Mouse (Mus musculus) kidney, embryonic 15.5 days (tissue): ENCODE data around the gene Unc119. TPM values are rescaled to one million over a fixed set of nuclear protein-coding genes. Genes with fewer than 3 reads are reported as not detected.
A peak's percentile ranks its signal among the peaks of the same experiment; 100 is the strongest.

Experiments used
- ATAC-seq: fragments of 200-750 bp; cut with Nextera tagmentation; replicated peaks from 2 replicates; pipeline ENCODE4 v1.8.0; 2017; ENCODE audit warnings: moderate TSS enrichment; ENCODE audit not compliant: low FRiP score
- H3K27ac ChIP-seq: fragments of 300-500 bp; sonication (generic); 2 replicates; pipeline ENCODE4 v1.5.1; 2015; ENCODE audit warnings: mild to moderate bottlenecking, inconsistent platforms
- H3K27me3 ChIP-seq: fragments of 300-500 bp; sonication (generic); 2 replicates; pipeline ENCODE4 v1.6.1; 2015; ENCODE audit warnings: inconsistent platforms
- H3K36me3 ChIP-seq: fragments of 300-500 bp; sonication (generic); 2 replicates; pipeline ENCODE4 v1.6.1; 2015; ENCODE audit warnings: inconsistent platforms
- H3K4me1 ChIP-seq: fragments of 300-500 bp; sonication (generic); 2 replicates; pipeline ENCODE4 v1.6.1; 2015; ENCODE audit warnings: inconsistent platforms
- H3K4me2 ChIP-seq: fragments of 300-500 bp; sonication (generic); 2 replicates; pipeline ENCODE4 v1.6.1; 2015; ENCODE audit warnings: moderate library complexity, mild to moderate bottlenecking, inconsistent platforms
- H3K4me3 ChIP-seq: fragments of 300-500 bp; sonication (generic); replicated peaks from 2 replicates; pipeline ENCODE4 v1.5.1; 2015; ENCODE audit warnings: mild to moderate bottlenecking, inconsistent platforms
- H3K9ac ChIP-seq: fragments of 300-500 bp; sonication (generic); 2 replicates; pipeline ENCODE4 v1.6.1; 2015; ENCODE audit warnings: mild to moderate bottlenecking, inconsistent platforms
- H3K9me3 ChIP-seq: fragments of 300-500 bp; sonication (generic); replicated peaks from 2 replicates; pipeline ENCODE4 v1.6.1; 2016; ENCODE audit warnings: inconsistent platforms
- WGBS: fragments of 180-500 bp; shearing (Covaris S2); methylation state at CpG from one replicate; pipeline ENCODE4 v1.1.7; 2015; ENCODE audit warnings: mixed read lengths; 5-methylcytosine and 5-hydroxymethylcytosine counted together
- polyA plus RNA-seq: library from polyadenylated mRNA; unstranded; fragments of >200 nt; fragmentation: Nextera tagmentation; extraction: Ambion mirVana; gene quantifications from 2 replicates; pipeline ENCODE4 v1.2.1, GENCODE M21; 2015

Gene Unc119
- polyA plus RNA-seq, 1 experiment from 2014 or later = 44.9 TPM

DNA sequence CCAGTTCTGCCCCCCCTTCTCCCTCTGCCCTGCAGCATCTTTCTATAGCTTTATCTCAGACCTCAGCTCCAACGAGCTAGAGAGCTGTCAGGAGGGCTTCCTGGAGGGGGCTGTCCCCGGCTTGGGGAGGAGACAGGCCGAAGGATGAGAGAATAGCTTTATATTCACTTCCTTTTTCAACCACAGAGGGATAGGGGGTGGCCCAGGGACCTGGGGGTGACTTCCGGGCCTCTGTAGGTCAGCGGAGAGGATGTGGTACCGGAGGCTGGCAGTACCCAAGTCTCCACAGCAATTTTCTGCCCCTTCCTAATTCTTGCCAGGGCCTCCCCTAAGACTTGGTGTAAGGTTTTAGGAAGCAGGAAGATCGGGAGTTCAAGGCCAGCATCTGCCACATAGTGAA lies 2.5 kb downstream of the Unc119 start:
- WGBS = 81% methylated on average over 7 of the region's 7 CpGs

GRCm38 (mm10) chr11:78346326-78347069 lies 3.2 kb downstream of the Unc119 start:
- peak overlapping the region; percentile 11; the same call in 1 of the 2 replicates for H3K27ac ChIP-seq
- no peak overlapping the region for H3K9ac ChIP-seq
- H3K4me2 ChIP-seq = no peak overlapping the region
- peaks cover 11% of the 10 kb centered on the region for H3K36me3 ChIP-seq
- no peaks in the 10 kb centered on the region for H3K27me3 ChIP-seq
- H3K9me3 ChIP-seq = no peaks in the 10 kb centered on the region
- no peak for ATAC-seq
- WGBS = 84% methylated on average over 6 of the region's 6 CpGs
- H3K4me3 ChIP-seq = no peak overlapping the region
- peaks cover 38% of the 10 kb centered on the region for H3K4me1 ChIP-seq

More for the DNA sequence above, 2.5 kb downstream of the Unc119 start:
- Histone ChIP-seq H3K27me3 (no peaks in the 10 kb centered on the region), H3K36me3 (peaks cover 15% of the 10 kb centered on the region), H3K9me3 (no peaks in the 10 kb centered on the region), H3K4me3 (no peak overlapping the region), H3K27ac (no peak overlapping the region), H3K9ac (0 out of 2 replicates have a peak overlapping the region, but pooled peaks have one; percentile 9), H3K4me1 (peaks cover 38% of the 10 kb centered on the region), H3K4me2 (no peak overlapping the region)
- ATAC-seq = no peak

- Histone ChIP-seq H3K27ac (no peak overlapping the region; the same call in 1 of the 2 replicates), H3K27me3 (no peaks in the 10 kb centered on the region), H3K9ac (no peak overlapping the region), H3K36me3 (peaks cover 11% of the 10 kb centered on the region), H3K9me3 (no peaks in the 10 kb centered on the region), H3K4me3 (no peak overlapping the region), H3K4me1 (peaks cover 38% of the 10 kb centered on the region), H3K4me2 (no peak overlapping the region)
- WGBS = 87% methylated on average over 10 of the region's 10 CpGs
- no peak for ATAC-seq
These were observed 3.9 kb downstream of the Unc119 start for GRCm38 (mm10) chr11:78347070-78347754.

- H3K36me3 ChIP-seq = peaks cover 11% of the 10 kb centered on the region
- no peaks in the 10 kb centered on the region for H3K27me3 ChIP-seq
- peaks cover 40% of the 10 kb centered on the region for H3K4me1 ChIP-seq
- H3K9me3 ChIP-seq = no peaks in the 10 kb centered on the region
- H3K9ac ChIP-seq = no peak overlapping the region
- no peak overlapping the region for H3K27ac ChIP-seq
- ATAC-seq = no peak
- H3K4me2 ChIP-seq = no peak overlapping the region
- 81% methylated on average over 9 of the region's 9 CpGs for WGBS
- no peak overlapping the region for H3K4me3 ChIP-seq
These were observed 4.6 kb downstream of the Unc119 start for GRCm38 (mm10) chr11:78347908-78348307.

GRCm38 (mm10) chr11:78348474-78348873 lies 5.2 kb downstream of the Unc119 start:
- Histone ChIP-seq H3K36me3 (peaks cover 11% of the 10 kb centered on the region), H3K27ac (no peak overlapping the region), H3K4me2 (no peak overlapping the region), H3K9me3 (no peaks in the 10 kb centered on the region), H3K9ac (no peak overlapping the region), H3K27me3 (no peaks in the 10 kb centered on the region), H3K4me1 (peaks cover 37% of the 10 kb centered on the region), H3K4me3 (no peak overlapping the region)
- 44% methylated on average over 7 of the region's 7 CpGs for WGBS
- no peak for ATAC-seq

GRCm38 (mm10) chr11:78349441-78350358 lies 6.4 kb downstream of the Unc119 start:
- no peak overlapping the region for H3K4me3 ChIP-seq
- 78% methylated on average over 4 of the region's 4 CpGs for WGBS
- H3K9ac ChIP-seq = no peak overlapping the region
- peaks cover 25% of the 10 kb centered on the region for H3K4me1 ChIP-seq
- no peak for ATAC-seq
- no peaks in the 10 kb centered on the region for H3K27me3 ChIP-seq
- H3K4me2 ChIP-seq = no peak overlapping the region
- H3K36me3 ChIP-seq = peaks cover 11% of the 10 kb centered on the region
- no peaks in the 10 kb centered on the region for H3K9me3 ChIP-seq
- H3K27ac ChIP-seq = 0 out of 2 replicates have a peak overlapping the region, but pooled peaks have one; percentile 10

DNA sequence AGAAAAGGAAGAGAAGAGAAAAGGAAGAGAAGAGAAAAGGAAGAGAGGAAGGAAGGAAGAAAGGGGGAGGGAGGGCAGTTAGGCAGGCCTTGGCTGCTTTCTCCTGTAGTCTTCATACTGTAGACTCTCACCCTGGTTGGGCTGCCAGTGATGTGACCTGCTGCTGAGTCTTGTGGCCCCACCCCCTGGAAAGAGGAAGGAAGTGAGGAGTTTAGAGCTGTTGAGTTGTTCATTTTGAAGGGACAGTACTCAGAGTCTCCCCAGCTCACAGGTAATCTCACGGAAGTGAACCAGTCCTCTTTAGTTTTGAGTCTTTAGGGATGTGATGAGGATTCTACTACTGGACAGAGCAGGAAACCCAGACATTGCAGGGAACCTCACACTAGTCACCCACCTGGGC lies 9.8 kb downstream of the Unc119 start:
- WGBS = 96% methylated on average over 1 of the region's 1 CpGs
- Histone ChIP-seq H3K4me3 (no peak overlapping the region), H3K27ac (no peak overlapping the region)

GRCm38 (mm10) chr11:78354905-78355304 lies 11.6 kb downstream of the Unc119 start:
- peaks cover 4% of the 10 kb centered on the region for H3K4me1 ChIP-seq
- WGBS = 85% methylated on average over 6 of the region's 6 CpGs
- H3K4me2 ChIP-seq = no peak overlapping the region
- ATAC-seq = no peak
- no peaks in the 10 kb centered on the region for H3K9me3 ChIP-seq
- no peaks in the 10 kb centered on the region for H3K27me3 ChIP-seq
- H3K36me3 ChIP-seq = no peaks in the 10 kb centered on the region
- no peak overlapping the region for H3K27ac ChIP-seq
- H3K9ac ChIP-seq = no peak overlapping the region
- no peak overlapping the region for H3K4me3 ChIP-seq

More for the DNA sequence above, 9.8 kb downstream of the Unc119 start:
- Histone ChIP-seq H3K4me1 (peaks cover 2% of the 10 kb centered on the region; the same call in 1 of the 2 replicates), H3K27me3 (no peaks in the 10 kb centered on the region), H3K36me3 (peaks cover 9% of the 10 kb centered on the region), H3K9me3 (no peaks in the 10 kb centered on the region), H3K4me2 (no peak overlapping the region), H3K9ac (no peak overlapping the region)
- no peak for ATAC-seq

GRCm38 (mm10) chr11:78355471-78356238 lies 12.4 kb downstream of the Unc119 start:
- Histone ChIP-seq H3K27ac (no peak overlapping the region), H3K36me3 (no peaks in the 10 kb centered on the region), H3K27me3 (no peaks in the 10 kb centered on the region), H3K4me2 (no peak overlapping the region), H3K9ac (no peak overlapping the region), H3K4me3 (no peak overlapping the region), H3K4me1 (peaks cover 11% of the 10 kb centered on the region), H3K9me3 (no peaks in the 10 kb centered on the region)
- WGBS = 37% methylated on average over 4 of the region's 4 CpGs
- no peak for ATAC-seq

GRCm38 (mm10) chr11:78358330-78359007 lies 15.2 kb downstream of the Unc119 start:
- Histone ChIP-seq H3K27ac (no peak overlapping the region), H3K4me1 (peaks cover 18% of the 10 kb centered on the region), H3K4me3 (no peak overlapping the region), H3K9ac (no peak overlapping the region), H3K27me3 (no peaks in the 10 kb centered on the region), H3K4me2 (no peak overlapping the region), H3K9me3 (no peaks in the 10 kb centered on the region), H3K36me3 (no peaks in the 10 kb centered on the region)
- no peak for ATAC-seq
- WGBS = 10% methylated on average over 22 of the region's 22 CpGs
